Mouse (Mus musculus): Measurements from ENCODE around the gene Hpn.

GRCm38 (mm10) chr7:31059919-31060620, 55.0 kb downstream of the Hpn start:
- TF ChIP-seq POLR2A (IDR thresholded peaks at IDR 0.05; ENCODE audit: low read depth, low read length) (no peak), CTCF (IDR thresholded peaks at IDR 0.05; ENCODE audit: extremely low read depth, insufficient read depth, insufficient read length, insufficient replicate concordance) (no peak)
